Mouse (Mus musculus): Measurements from ENCODE around the gene Shisa7. TPM values are rescaled to one million over a fixed set of nuclear protein-coding genes. Genes with fewer than 3 reads are reported as not detected.
A peak's percentile ranks its signal among the peaks of the same experiment; 100 is the strongest.
"Not testable (repeated sequence)": the region's sequence is repeated elsewhere in the genome, so short reads cannot be mapped to it uniquely, and the experiment has no call there.

Gene Shisa7
- polyA plus RNA-seq, 1 experiment from 2014 or later: 1.1 TPM

DNA sequence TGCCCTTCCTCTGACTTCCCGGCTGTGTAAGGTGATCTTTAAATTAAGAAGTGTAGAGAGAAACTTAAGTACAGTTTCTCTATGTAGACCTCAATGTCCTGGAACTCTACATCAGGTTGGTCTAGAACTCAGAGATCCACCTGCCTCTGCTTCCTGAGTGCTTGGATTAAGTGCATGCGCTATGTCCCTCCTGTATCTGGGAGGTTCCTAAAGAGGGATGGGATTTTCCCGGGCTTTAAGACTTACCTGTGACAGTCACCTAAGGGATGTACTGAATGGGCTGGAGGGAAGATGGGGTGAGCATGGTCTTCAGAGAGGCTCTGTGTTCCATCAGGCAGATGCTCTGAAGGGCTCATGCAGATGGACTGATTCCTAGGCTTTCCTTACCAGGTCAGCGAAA lies 50.8 kb downstream of the Shisa7 start:
- Histone ChIP-seq H3K9me3 (ENCODE audit: control insufficient read depth, low read length) (no peaks in the 10 kb centered on the region), H3K4me2 (replicated peaks; ENCODE audit: low read depth, low read length) (peak overlapping the region; percentile 90), H3K4me3 (ENCODE audit: low read length) (peak overlapping the region; percentile 93), H3K27ac (ENCODE audit: low read depth, low read length) (peak overlapping the region; percentile 94), H3K4me1 (ENCODE audit: control insufficient read depth, insufficient read depth, low read length) (peaks cover 13% of the 10 kb centered on the region; the same call in 1 of the 2 replicates), H3K9ac (ENCODE audit: low read depth, low read length) (peak overlapping the region; percentile 97), H3K36me3 (ENCODE audit: control insufficient read depth, insufficient read depth, low read length) (peaks cover 37% of the 10 kb centered on the region), H3K27me3 (ENCODE audit: control insufficient read depth, insufficient read depth, low read length) (no peaks in the 10 kb centered on the region)
- WGBS: 38% methylated on average over 4 of the region's 4 CpGs
- no peak for ATAC-seq (ENCODE audit: low FRiP score, low TSS enrichment)

DNA sequence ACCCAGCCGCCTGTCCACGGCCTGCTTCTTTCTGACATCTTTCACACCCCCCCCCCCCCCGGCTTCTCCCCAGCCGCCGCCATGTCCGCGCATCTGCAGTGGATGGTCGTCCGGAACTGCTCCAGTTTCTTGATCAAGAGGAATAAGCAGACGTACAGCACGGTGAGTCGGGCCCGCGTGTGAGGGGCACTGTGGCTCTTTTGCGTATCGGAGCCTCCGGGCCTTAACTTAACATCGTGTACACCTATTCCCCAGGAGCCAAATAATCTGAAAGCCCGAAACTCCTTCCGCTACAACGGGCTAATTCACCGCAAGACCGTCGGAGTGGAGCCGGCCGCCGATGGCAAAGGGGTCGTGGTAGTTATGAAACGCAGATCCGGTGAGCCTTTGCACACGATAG lies 51.2 kb downstream of the Shisa7 start:
- Histone ChIP-seq H3K27ac (ENCODE audit: low read depth, low read length) (peak overlapping the region; percentile 94), H3K9ac (ENCODE audit: low read depth, low read length) (peak overlapping the region; percentile 97), H3K36me3 (ENCODE audit: control insufficient read depth, insufficient read depth, low read length) (peaks cover 37% of the 10 kb centered on the region), H3K4me3 (ENCODE audit: low read length) (peak overlapping the region; percentile 93), H3K4me1 (ENCODE audit: control insufficient read depth, insufficient read depth, low read length) (peaks cover 13% of the 10 kb centered on the region; the same call in 1 of the 2 replicates), H3K4me2 (replicated peaks; ENCODE audit: low read depth, low read length) (peak overlapping the region; percentile 90)
- not testable (repeated sequence) for ATAC-seq (ENCODE audit: low FRiP score, low TSS enrichment); H3K9me3 ChIP-seq (ENCODE audit: control insufficient read depth, low read length); H3K27me3 ChIP-seq (ENCODE audit: control insufficient read depth, insufficient read depth, low read length)
- WGBS: 1% methylated on average over 31 of the region's 31 CpGs

DNA sequence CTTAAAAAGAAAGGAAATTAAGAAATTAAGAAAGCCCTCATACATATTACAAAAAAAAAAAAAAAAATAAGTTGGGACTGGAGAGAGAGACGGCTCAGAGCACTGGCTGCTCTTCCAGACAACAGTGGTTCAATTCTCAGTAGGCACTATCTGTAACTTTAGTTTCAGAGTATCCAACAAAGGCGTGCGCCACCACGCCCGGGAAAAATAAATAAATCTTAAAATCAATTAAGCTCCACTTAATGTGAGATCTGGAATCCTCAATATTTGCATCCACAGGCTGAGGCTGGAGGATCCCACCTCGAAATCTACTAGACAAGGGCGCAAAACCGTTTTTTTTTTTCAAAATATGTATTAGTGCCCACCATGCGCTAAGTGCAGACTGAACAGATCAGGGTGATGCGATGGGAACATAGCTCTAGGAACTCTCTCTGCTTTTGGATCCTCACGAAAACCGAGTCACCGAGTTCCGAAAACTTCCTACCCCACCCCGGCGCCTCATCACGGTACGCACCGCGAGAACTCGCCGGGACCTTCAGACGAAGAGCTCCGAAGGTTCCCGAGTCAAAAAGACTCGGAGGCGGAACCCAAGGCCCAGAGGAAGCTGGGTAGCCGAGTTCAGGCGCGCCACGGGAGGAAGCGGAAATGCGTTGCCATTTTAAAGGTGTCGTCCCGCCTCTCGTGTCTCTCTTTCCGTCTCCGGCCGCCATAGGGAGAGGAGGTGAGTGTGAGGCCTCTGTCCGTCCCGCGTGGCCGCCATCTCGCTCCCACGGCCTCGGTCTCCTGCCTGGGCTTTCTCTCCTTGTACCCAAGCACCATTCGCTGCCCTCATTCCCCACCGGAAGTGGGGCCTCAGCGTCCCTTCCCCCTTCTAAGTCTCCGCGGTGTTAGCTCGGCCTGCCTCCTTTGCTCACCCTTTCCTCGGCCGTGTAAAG lies 52.0 kb downstream of the Shisa7 start, which contains the start of gene Rpl28:
Gene Rpl28, plus strand, starts transcription at position 597 of the 935 bp plus-strand sequence.
- Histone ChIP-seq H3K4me2 (replicated peaks; ENCODE audit: low read depth, low read length) (peak within 1 kb of the TSS; percentile 90), H3K4me3 (ENCODE audit: low read length) (peak within 1 kb of the TSS; percentile 93), H3K9me3 (ENCODE audit: control insufficient read depth, low read length) (no peaks in the 10 kb centered on the region), H3K27me3 (ENCODE audit: control insufficient read depth, insufficient read depth, low read length) (no peaks in the 10 kb centered on the region), H3K4me1 (ENCODE audit: control insufficient read depth, insufficient read depth, low read length) (peaks cover 13% of the 10 kb centered on the region; the same call in 1 of the 2 replicates), H3K36me3 (ENCODE audit: control insufficient read depth, insufficient read depth, low read length) (peaks cover 37% of the 10 kb centered on the region), H3K27ac (ENCODE audit: low read depth, low read length) (peak within 1 kb of the TSS; percentile 94), H3K9ac (ENCODE audit: low read depth, low read length) (peak within 1 kb of the TSS; percentile 97)
- WGBS: 2% methylated on average over 54 of the region's 54 CpGs
- peak; percentile 91 for ATAC-seq (ENCODE audit: low FRiP score, low TSS enrichment)

DNA sequence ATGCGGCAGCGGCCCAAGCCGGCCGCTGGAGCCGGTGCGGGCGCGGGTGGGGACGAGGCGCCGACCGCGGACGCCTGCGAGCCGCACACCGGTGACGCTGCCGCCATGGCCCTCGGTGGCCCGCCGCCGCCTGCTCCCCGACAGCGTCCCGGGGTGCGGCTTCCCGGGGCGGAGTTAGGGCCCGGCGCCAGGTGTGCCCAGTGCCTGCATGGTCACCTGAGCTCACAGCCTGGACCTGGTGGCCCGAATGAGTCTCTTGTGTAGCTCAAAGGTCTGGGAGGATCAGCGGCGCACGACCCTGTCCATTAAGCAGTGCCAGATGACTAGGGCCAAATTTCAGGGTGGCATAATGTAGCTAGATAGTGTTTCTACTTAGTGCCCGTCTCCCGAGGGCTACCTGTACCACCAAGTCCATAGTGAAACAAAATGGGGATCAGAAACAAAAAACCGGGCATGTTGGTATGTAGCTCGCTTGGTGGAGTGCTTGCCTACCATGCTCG lies 55.0 kb downstream of the Shisa7 start, which contains the start of gene Tmem238:
Gene Tmem238, minus strand, starts transcription at position 221 of the 500 bp plus-strand sequence.
- ATAC-seq (ENCODE audit: low FRiP score, low TSS enrichment): peak; percentile 7; the same call in 1 of the 2 replicates
- Histone ChIP-seq H3K27ac (ENCODE audit: low read depth, low read length) (peak within 1 kb of the TSS; percentile 88), H3K27me3 (ENCODE audit: control insufficient read depth, insufficient read depth, low read length) (no peaks in the 10 kb centered on the region), H3K9me3 (ENCODE audit: control insufficient read depth, low read length) (no peaks in the 10 kb centered on the region), H3K9ac (ENCODE audit: low read depth, low read length) (peak within 1 kb of the TSS; percentile 71), H3K4me2 (replicated peaks; ENCODE audit: low read depth, low read length) (peak within 1 kb of the TSS; percentile 92), H3K4me3 (ENCODE audit: low read length) (peak within 1 kb of the TSS; percentile 60), H3K4me1 (ENCODE audit: control insufficient read depth, insufficient read depth, low read length) (peaks cover 11% of the 10 kb centered on the region; the same call in 1 of the 2 replicates), H3K36me3 (ENCODE audit: control insufficient read depth, insufficient read depth, low read length) (peaks cover 10% of the 10 kb centered on the region)
- 12% methylated on average over 22 of the region's 40 CpGs for WGBS

DNA sequence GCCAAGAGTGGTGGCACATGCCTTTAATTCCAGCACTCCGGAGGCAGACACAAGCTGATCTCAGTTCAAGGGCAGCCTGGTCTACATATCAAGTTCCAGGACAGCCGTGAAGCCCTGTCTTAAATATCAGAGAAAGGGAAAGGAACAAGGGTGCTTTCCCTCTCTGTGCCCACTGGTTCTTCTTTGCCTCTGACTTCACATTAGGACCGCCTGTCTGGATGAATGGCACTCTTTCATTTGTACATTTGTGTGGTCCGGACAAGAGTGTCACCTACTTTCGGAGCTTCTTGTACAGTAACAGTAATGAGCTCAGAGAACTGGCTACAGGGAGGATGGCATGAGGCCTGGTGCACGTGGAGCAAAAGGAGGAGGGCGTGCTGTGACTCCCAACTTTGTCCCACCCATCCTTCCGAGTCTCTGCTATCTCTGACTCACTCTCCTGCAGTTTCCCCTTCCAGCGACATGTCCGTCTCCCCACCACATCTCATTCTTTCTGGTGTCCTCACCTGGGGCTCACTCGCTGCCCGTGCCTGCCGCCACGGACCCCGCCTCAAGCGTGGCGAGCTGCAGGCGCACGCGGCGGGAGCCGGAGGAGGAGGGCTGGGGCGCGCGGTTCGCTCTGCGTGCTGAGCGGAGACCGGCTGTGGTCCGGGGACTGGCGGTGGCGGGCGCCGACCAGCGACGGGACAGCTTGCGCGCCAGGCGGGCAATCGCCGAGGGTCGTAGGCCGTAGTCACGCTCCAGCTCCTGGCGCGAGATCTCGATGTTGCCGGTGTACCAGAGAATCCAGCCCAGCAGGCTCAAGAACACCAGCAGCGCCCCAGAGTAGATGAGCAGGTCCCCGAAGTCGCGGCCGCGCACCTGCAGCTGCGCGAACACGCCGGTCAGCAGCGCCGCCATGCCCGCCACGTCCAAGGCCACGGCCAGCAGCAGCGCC lies 55.7 kb downstream of the Shisa7 start:
- H3K9me3 ChIP-seq (ENCODE audit: control insufficient read depth, low read length): no peaks in the 10 kb centered on the region

DNA sequence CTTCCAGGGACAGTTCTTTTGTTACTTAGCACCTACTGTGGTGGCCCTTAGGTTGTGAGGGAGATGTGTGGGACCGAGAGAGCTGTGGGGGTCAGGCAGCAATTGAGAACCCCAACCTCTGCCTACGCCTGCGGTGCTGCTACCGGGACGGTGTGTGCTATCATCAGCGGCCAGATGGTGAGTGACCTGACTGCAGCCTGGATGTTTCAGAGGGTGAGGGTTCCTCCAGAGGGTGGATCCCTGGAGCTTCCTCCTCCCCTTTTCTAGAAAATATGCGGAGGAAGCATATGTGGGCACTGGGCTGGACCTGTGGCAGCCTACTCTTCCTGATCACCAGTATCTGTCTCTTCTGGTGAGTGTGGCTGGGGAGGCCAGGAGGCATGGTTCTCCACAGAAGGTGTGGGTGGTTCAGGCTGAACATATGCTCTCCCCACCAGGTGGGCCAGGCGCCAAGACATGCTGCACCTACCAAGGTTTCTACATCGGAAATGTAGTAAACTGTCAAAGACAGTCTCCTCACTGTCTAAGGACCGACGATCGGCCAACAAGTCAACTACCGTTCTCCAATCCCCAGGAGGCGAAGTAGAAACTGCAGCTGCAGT lies 60.7 kb downstream of the Shisa7 start:
- H3K4me1 ChIP-seq (ENCODE audit: control insufficient read depth, insufficient read depth, low read length): peaks cover 8% of the 10 kb centered on the region; the same call in 1 of the 2 replicates
- no peaks in the 10 kb centered on the region for H3K36me3 ChIP-seq (ENCODE audit: control insufficient read depth, insufficient read depth, low read length)
- no peak overlapping the region for H3K9ac ChIP-seq (ENCODE audit: low read depth, low read length)
- no peak overlapping the region for H3K4me3 ChIP-seq (ENCODE audit: low read length)
- H3K4me2 ChIP-seq (replicated peaks; ENCODE audit: low read depth, low read length): no peak overlapping the region
- H3K27me3 ChIP-seq (ENCODE audit: control insufficient read depth, insufficient read depth, low read length): peaks cover 3% of the 10 kb centered on the region; the same call in 1 of the 2 replicates
- WGBS: 76% methylated on average over 14 of the region's 14 CpGs
- H3K27ac ChIP-seq (ENCODE audit: low read depth, low read length): no peak overlapping the region
- H3K9me3 ChIP-seq (ENCODE audit: control insufficient read depth, low read length): no peaks in the 10 kb centered on the region
- no peak for ATAC-seq (ENCODE audit: low FRiP score, low TSS enrichment)

More for the DNA sequence above, 55.7 kb downstream of the Shisa7 start:
- Histone ChIP-seq H3K4me1 (ENCODE audit: control insufficient read depth, insufficient read depth, low read length) (peaks cover 5% of the 10 kb centered on the region; the same call in 1 of the 2 replicates), H3K4me2 (replicated peaks; ENCODE audit: low read depth, low read length) (peak overlapping the region; percentile 92), H3K4me3 (ENCODE audit: low read length) (peak overlapping the region; percentile 60), H3K27me3 (ENCODE audit: control insufficient read depth, insufficient read depth, low read length) (no peaks in the 10 kb centered on the region), H3K9ac (ENCODE audit: low read depth, low read length) (peak overlapping the region; percentile 71), H3K36me3 (ENCODE audit: control insufficient read depth, insufficient read depth, low read length) (peaks cover 2% of the 10 kb centered on the region; the same call in 1 of the 2 replicates), H3K27ac (ENCODE audit: low read depth, low read length) (peak overlapping the region; percentile 88)
- peak; percentile 41 for ATAC-seq (ENCODE audit: low FRiP score, low TSS enrichment)
- 2% methylated on average over 64 of the region's 64 CpGs for WGBS

DNA sequence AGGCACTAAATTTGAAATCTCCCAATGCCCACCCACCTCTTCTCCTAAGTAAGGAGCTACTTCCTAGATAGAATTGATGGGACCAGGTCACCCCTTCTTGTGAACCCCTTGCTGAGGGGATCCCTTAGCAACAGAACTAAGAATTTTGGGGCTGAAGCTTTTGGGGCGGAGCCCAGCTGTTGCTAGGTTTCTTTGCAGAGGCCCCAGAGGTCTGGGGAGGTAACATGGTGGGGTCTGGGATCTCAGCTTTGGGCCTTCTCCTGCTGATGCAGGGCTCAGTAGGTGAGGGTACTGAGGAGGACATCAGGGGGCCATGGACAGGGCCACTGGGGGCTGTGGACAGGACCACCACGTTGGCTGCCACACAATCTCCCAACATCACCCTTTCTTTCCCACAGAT lies 61.7 kb downstream of the Shisa7 start, which contains the start of the genes Il11 and Tmem190:
Gene Il11, minus strand, starts transcription at position 101 of the 400 bp plus-strand sequence.
Gene Tmem190, plus strand, starts transcription at position 179 of the 400 bp plus-strand sequence.
- Histone ChIP-seq H3K9ac (ENCODE audit: low read depth, low read length) (no peak within 1 kb of the TSS), H3K4me2 (replicated peaks; ENCODE audit: low read depth, low read length) (no peak within 1 kb of the TSS), H3K9me3 (ENCODE audit: control insufficient read depth, low read length) (no peaks in the 10 kb centered on the region), H3K4me3 (ENCODE audit: low read length) (no peak within 1 kb of the TSS), H3K4me1 (ENCODE audit: control insufficient read depth, insufficient read depth, low read length) (peaks cover 11% of the 10 kb centered on the region; the same call in 1 of the 2 replicates), H3K27me3 (ENCODE audit: control insufficient read depth, insufficient read depth, low read length) (peaks cover 12% of the 10 kb centered on the region), H3K27ac (ENCODE audit: low read depth, low read length) (no peak within 1 kb of the TSS), H3K36me3 (ENCODE audit: control insufficient read depth, insufficient read depth, low read length) (no peaks in the 10 kb centered on the region)
- WGBS: 74% methylated on average over 2 of the region's 2 CpGs
- ATAC-seq (ENCODE audit: low FRiP score, low TSS enrichment): no peak

DNA sequence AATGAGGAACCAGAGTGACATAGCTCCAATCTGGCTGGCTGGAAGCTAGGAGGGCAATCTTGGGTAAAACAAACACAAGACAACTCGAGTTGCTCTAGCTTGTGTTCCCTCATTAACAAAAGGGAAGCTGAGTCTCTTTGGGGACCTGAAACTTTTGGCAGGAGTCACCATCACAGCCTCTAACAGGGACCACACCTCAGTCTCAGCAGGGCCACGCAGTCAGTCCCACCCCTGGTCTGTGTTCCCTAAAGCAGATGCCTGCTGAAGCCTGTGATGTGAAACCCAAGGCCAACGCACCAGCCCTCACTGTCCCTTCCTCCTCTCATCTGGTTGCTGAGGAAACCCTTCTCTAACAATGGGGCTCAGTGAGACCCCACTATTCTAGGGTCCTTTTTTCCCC lies 62.4 kb downstream of the Shisa7 start:
- H3K4me3 ChIP-seq (ENCODE audit: low read length): no peak overlapping the region
- H3K36me3 ChIP-seq (ENCODE audit: control insufficient read depth, insufficient read depth, low read length): no peaks in the 10 kb centered on the region
- H3K4me1 ChIP-seq (ENCODE audit: control insufficient read depth, insufficient read depth, low read length): peaks cover 17% of the 10 kb centered on the region; the same call in 1 of the 2 replicates
- H3K9ac ChIP-seq (ENCODE audit: low read depth, low read length): no peak overlapping the region
- H3K4me2 ChIP-seq (replicated peaks; ENCODE audit: low read depth, low read length): no peak overlapping the region
- H3K9me3 ChIP-seq (ENCODE audit: control insufficient read depth, low read length): no peaks in the 10 kb centered on the region
- no peak for ATAC-seq (ENCODE audit: low FRiP score, low TSS enrichment)
- no peak overlapping the region for H3K27ac ChIP-seq (ENCODE audit: low read depth, low read length)
- 37% methylated on average over 3 of the region's 3 CpGs for WGBS
- peaks cover 17% of the 10 kb centered on the region for H3K27me3 ChIP-seq (ENCODE audit: control insufficient read depth, insufficient read depth, low read length)
